ENCODE assay signal across 32 mouse cellular contexts in the genomic region with DNA sequence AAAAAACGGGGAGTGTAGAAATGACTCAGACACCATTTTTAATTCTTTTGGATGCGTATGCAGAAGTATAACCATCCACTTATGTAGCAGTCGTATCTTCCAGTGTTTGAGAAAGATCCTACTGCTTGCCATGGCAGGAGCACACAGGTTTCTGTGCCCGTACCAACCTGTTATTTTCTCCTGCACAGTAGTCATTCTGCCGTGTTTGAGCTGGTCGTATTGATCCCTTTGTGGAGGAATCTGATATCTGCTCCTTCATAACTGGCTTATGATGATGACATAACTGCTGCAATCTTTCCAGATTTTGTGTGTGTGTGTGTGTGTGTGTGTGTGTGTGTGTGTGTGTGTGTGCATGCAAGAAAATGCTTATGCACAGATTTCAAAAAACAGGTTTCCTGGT.
"Had no signal": no experiment of that assay in that cellular context is flagged by ENCODE, and none has a peak within 500 bp of the region (broad histone marks: within the 10 kb centered on the region; RNA-seq: fewer than 3 reads in every experiment).

No protein-coding gene starts in this region.

- DNase-seq: left cerebral cortex, postnatal 4 days; liver; liver, embryonic 13.5 days; liver, postnatal 0 days; lung, adult 18-20 months; lung, adult 2 months; lung, postnatal 10 days; lung, postnatal 14 days; lung, postnatal 36 days; lung, postnatal 4 days; midbrain, embryonic 14.5 days had no signal

- H3K27me3 ChIP-seq: limb, embryonic 12.5 days; limb, embryonic 13.5 days; limb, embryonic 15.5 days; liver, embryonic 12.5 days; liver, embryonic 13.5 days; liver, embryonic 15.5 days; lung, embryonic 15.5 days; megakaryocyte, embryonic 14.5 days; midbrain, embryonic 12.5 days; midbrain, embryonic 13.5 days; midbrain, embryonic 15.5 days; neural tube, embryonic 12.5 days; neural tube, embryonic 13.5 days had no signal

- H3K27ac ChIP-seq: limb, embryonic 10.5 days; limb, embryonic 12.5 days; limb, embryonic 13.5 days; limb, embryonic 15.5 days; liver, embryonic 12.5 days; liver, embryonic 13.5 days; liver, embryonic 14.5 days; liver, embryonic 15.5 days; lung, embryonic 15.5 days; macrophage; midbrain, embryonic 10.5 days; midbrain, embryonic 12.5 days; midbrain, embryonic 13.5 days; midbrain, embryonic 15.5 days; neural tube, embryonic 12.5 days; neural tube, embryonic 13.5 days had no signal

- H3K9me3 ChIP-seq: limb, embryonic 10.5 days; limb, embryonic 12.5 days; limb, embryonic 13.5 days; limb, embryonic 15.5 days; liver, embryonic 12.5 days; liver, embryonic 13.5 days; liver, embryonic 15.5 days; lung, embryonic 15.5 days; megakaryocyte, embryonic 14.5 days; midbrain, embryonic 10.5 days; midbrain, embryonic 12.5 days; midbrain, embryonic 13.5 days; midbrain, embryonic 15.5 days; neural tube, embryonic 12.5 days; neural tube, embryonic 13.5 days had no signal

- H3K36me3 ChIP-seq: limb, embryonic 12.5 days; liver, embryonic 15.5 days; lung, embryonic 15.5 days; midbrain, embryonic 15.5 days had no signal

- H3K4me3 ChIP-seq: limb, embryonic 10.5 days; limb, embryonic 12.5 days; limb, embryonic 13.5 days; limb, embryonic 15.5 days; liver, embryonic 12.5 days; liver, embryonic 13.5 days; liver, embryonic 15.5 days; lung, embryonic 15.5 days; megakaryocyte, embryonic 14.5 days; midbrain, embryonic 10.5 days; midbrain, embryonic 12.5 days; midbrain, embryonic 13.5 days; midbrain, embryonic 15.5 days; myocyte; neural tube, embryonic 12.5 days; neural tube, embryonic 13.5 days had no signal

- H3K9ac ChIP-seq: limb, embryonic 12.5 days; limb, embryonic 13.5 days; limb, embryonic 15.5 days; liver, embryonic 12.5 days; liver, embryonic 13.5 days; liver, embryonic 14.5 days; liver, embryonic 15.5 days; liver, postnatal 0 days; lung, embryonic 14.5 days; lung, embryonic 15.5 days; midbrain, embryonic 12.5 days; midbrain, embryonic 13.5 days; midbrain, embryonic 15.5 days; neural tube, embryonic 12.5 days; neural tube, embryonic 13.5 days had no signal

- ATAC-seq: liver, embryonic 12.5 days; liver, postnatal 0 days; lung, postnatal 0 days; midbrain, embryonic 13.5 days; midbrain, embryonic 15.5 days; midbrain, embryonic 16.5 days had no signal

- H3K4me2 ChIP-seq: limb, embryonic 12.5 days; limb, embryonic 13.5 days; limb, embryonic 15.5 days; liver, embryonic 12.5 days; liver, embryonic 13.5 days; liver, embryonic 15.5 days; lung, embryonic 14.5 days; lung, embryonic 15.5 days; midbrain, embryonic 11.5 days; midbrain, embryonic 12.5 days; midbrain, embryonic 13.5 days; midbrain, embryonic 15.5 days; neural tube, embryonic 12.5 days; neural tube, embryonic 13.5 days had no signal

- H3K4me1 ChIP-seq: midbrain, embryonic 15.5 days; neural tube, embryonic 12.5 days; neural tube, embryonic 13.5 days had no signal
